Mouse (Mus musculus) forebrain, postnatal 0 days (tissue): ENCODE data around the gene 4930432K21Rik. TPM values are rescaled to one million over a fixed set of nuclear protein-coding genes. Genes with fewer than 3 reads are reported as not detected.
A peak's percentile ranks its signal among the peaks of the same experiment; 100 is the strongest.

Source experiments
- ATAC-seq: fragments of 200-750 bp; cut with Nextera tagmentation; 2 replicates; pipeline ENCODE4 v1.8.0; 2017; ENCODE audit warnings: mild to moderate bottlenecking, moderate library complexity
- DNase-seq: peaks from one replicate; pipeline ENCODE4 v3.0.0-alpha.2; 2015
- H3K27ac ChIP-seq: fragments of 300-500 bp; sonication (generic); 2 replicates; pipeline ENCODE4 v1.5.1; 2014; ENCODE audit warnings: low read depth, mild to moderate bottlenecking, antibody characterized with exemption, low read length, moderate library complexity, mixed read lengths
- H3K27me3 ChIP-seq: fragments of 300-500 bp; sonication (generic); 2 replicates; pipeline ENCODE4 v1.6.1; 2014; ENCODE audit warnings: mild to moderate bottlenecking, low read length, mixed read lengths; ENCODE audit not compliant: insufficient read depth
- H3K36me3 ChIP-seq: fragments of 300-500 bp; sonication (generic); 2 replicates; pipeline ENCODE4 v1.6.1; 2014; ENCODE audit warnings: mild to moderate bottlenecking, moderate library complexity; ENCODE audit not compliant: insufficient read depth
- H3K4me1 ChIP-seq: fragments of 300-500 bp; sonication (generic); 2 replicates; pipeline ENCODE4 v1.6.1; 2014; ENCODE audit warnings: antibody characterized with exemption; ENCODE audit not compliant: insufficient read depth
- H3K4me2 ChIP-seq: fragments of 300-500 bp; sonication (generic); 2 replicates; pipeline ENCODE4 v1.6.1; 2014; ENCODE audit warnings: low read depth, mild to moderate bottlenecking, moderate library complexity
- H3K4me3 ChIP-seq: fragments of 300-500 bp; sonication (generic); 2 replicates; pipeline ENCODE4 v1.5.1; 2014; ENCODE audit warnings: low read depth, low read length, mixed read lengths
- H3K9ac ChIP-seq: fragments of 300-500 bp; sonication (generic); 2 replicates; pipeline ENCODE4 v1.6.1; 2014; ENCODE audit warnings: mild to moderate bottlenecking
- H3K9me3 ChIP-seq: fragments of 300-500 bp; sonication (generic); 2 replicates; pipeline ENCODE4 v1.6.1; 2016; ENCODE audit warnings: low read length
- CTCF ChIP-seq: sonication (generic); IDR thresholded peaks from 2 replicates; pipeline ENCODE4 v1.5.1; 2016; ENCODE audit warnings: antibody characterized with exemption, control low read depth, low read depth
- WGBS: fragments of 180-500 bp; shearing (Covaris S2); extraction: QIAGEN DNeasy Blood & Tissue Kit; methylation state at CpG from one replicate; pipeline ENCODE4 v1.1.7; 2014; 5-methylcytosine and 5-hydroxymethylcytosine counted together
- polyA plus RNA-seq: library from polyadenylated mRNA; unstranded; fragments of >200 nt; fragmentation: Nextera tagmentation; extraction: Ambion mirVana; gene quantifications from 2 replicates; pipeline ENCODE4 v1.2.1, GENCODE M21; 2015
- total RNA-seq: library from RNA; depleted of rRNA; stranded (reverse); fragments of >200 nt; gene quantifications from 2 replicates; pipeline ENCODE4 v1.2.3, GENCODE M21; 2014

4930432K21Rik gene
- total and polyA plus RNA-seq, 2 experiments from 2014 or later: 3.3 to 3.5 TPM

- H3K9me3 ChIP-seq: no peaks in the 10 kb centered on the region
- H3K27ac ChIP-seq: peak overlapping the region; percentile 79
- H3K9ac ChIP-seq: peak overlapping the region; percentile 26
- TF ChIP-seq CTCF: no peak
- ATAC-seq: peak; percentile 87
- peak overlapping the region; percentile 71 for H3K4me2 ChIP-seq
- 1% methylated on average over 30 of the region's 30 CpGs for WGBS
- peaks cover 10% of the 10 kb centered on the region for H3K4me1 ChIP-seq
- H3K27me3 ChIP-seq: no peaks in the 10 kb centered on the region
- peak; percentile 84 for DNase-seq
- no peaks in the 10 kb centered on the region for H3K36me3 ChIP-seq
- peak overlapping the region; percentile 50 for H3K4me3 ChIP-seq
Observed at GRCm38 (mm10) chr8:84197922-84198774, 50.3 kb downstream of the 4930432K21Rik start.

DNA sequence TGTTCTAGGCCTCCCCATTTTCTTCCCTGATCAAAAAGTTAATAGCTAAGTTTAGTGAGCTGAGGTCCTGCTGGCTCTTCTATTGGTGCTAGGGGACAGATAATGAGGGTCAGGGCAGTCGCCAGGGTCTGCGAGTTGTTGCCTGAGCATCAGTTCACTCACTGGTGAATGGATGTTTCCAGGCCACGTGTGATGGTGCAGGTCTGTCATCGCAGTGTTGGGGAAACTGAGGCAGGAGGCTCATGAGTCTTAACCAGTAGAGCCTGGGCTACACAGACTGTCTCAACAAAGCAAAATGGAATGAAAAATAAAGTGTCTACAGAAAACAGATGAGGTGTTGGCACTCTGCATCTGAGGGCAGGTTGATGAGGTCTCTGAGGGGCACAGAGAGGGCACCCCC lies 51.0 kb downstream of the 4930432K21Rik start:
- Histone ChIP-seq H3K4me2 (peak overlapping the region; percentile 71), H3K36me3 (no peaks in the 10 kb centered on the region), H3K9ac (no peak overlapping the region), H3K27me3 (no peaks in the 10 kb centered on the region), H3K9me3 (no peaks in the 10 kb centered on the region), H3K4me1 (peaks cover 12% of the 10 kb centered on the region), H3K4me3 (no peak overlapping the region), H3K27ac (peak overlapping the region; percentile 2; the same call in 1 of the 2 replicates)
- DNase-seq: no peak
- WGBS: 24% methylated on average over 4 of the region's 4 CpGs
- no peak for TF ChIP-seq CTCF
- no peak for ATAC-seq

DNA sequence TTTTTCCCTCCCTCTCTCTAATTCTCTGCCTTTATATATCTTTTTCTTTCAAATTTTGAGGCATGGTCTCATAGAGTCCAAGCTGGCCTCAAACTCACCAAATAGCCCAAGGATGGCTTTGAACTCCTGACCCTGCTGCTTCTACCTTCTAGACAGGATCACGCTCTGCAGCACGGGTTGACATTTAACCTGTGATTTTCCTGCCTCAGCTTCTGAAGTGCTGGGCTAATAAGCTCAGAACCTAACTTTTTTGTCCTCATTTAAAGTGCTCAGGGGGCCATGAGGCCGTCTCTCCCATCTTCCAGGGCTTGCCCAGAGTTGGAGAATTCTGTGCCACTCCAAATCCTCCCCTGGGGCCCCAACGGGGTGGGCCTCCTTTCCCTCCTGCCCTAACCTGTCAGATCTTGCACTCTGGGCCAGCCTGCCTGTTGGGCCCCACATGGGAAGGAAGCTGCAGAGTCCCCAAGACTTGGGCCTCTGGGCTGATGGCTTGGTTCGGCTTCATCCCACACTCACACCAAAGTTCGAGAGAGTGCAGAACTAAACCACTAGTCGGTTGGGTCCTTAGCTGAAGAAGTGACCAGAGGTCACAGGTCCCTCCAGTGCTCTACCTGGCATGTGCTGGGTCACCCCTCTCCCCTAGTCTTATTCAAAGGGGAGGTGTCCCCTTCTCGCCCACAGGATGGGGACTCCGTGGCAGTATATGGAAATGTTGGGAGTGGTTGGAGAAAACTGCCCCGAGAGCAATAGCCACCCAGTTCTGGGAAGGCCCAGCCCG lies 51.7 kb downstream of the 4930432K21Rik start:
- WGBS: 38% methylated on average over 11 of the region's 11 CpGs
- no peaks in the 10 kb centered on the region for H3K27me3 ChIP-seq
- peaks cover 16% of the 10 kb centered on the region for H3K4me1 ChIP-seq
- ATAC-seq: no peak
- H3K4me3 ChIP-seq: no peak overlapping the region
- TF ChIP-seq CTCF: no peak
- H3K36me3 ChIP-seq: no peaks in the 10 kb centered on the region
- no peak overlapping the region for H3K4me2 ChIP-seq
- DNase-seq: no peak
- peak overlapping the region; percentile 3; the same call in 1 of the 2 replicates for H3K27ac ChIP-seq
- no peaks in the 10 kb centered on the region for H3K9me3 ChIP-seq
- no peak overlapping the region for H3K9ac ChIP-seq

- H3K27me3 ChIP-seq: no peaks in the 10 kb centered on the region
- peak overlapping the region; percentile 86 for H3K4me2 ChIP-seq
- no peaks in the 10 kb centered on the region for H3K9me3 ChIP-seq
- DNase-seq (no peak), ATAC-seq (no peak)
- no peak overlapping the region for H3K9ac ChIP-seq
- H3K27ac ChIP-seq: peak overlapping the region; percentile 50; the same call in 1 of the 2 replicates
- no peaks in the 10 kb centered on the region for H3K36me3 ChIP-seq
- H3K4me3 ChIP-seq: peak overlapping the region; percentile 40
- H3K4me1 ChIP-seq: peaks cover 16% of the 10 kb centered on the region
- WGBS: 12% methylated on average over 8 of the region's 8 CpGs
- no peak for TF ChIP-seq CTCF
Observed at GRCm38 (mm10) chr8:84200126-84200555, 52.3 kb downstream of the 4930432K21Rik start.

- Histone ChIP-seq H3K27me3 (no peaks in the 10 kb centered on the region), H3K9ac (peak overlapping the region; percentile 51), H3K4me3 (peak overlapping the region; percentile 40), H3K27ac (peak overlapping the region; percentile 50), H3K4me2 (peak overlapping the region; percentile 86), H3K36me3 (no peaks in the 10 kb centered on the region), H3K9me3 (no peaks in the 10 kb centered on the region), H3K4me1 (peaks cover 16% of the 10 kb centered on the region)
- DNase-seq (no peak), ATAC-seq (no peak)
- WGBS: 9% methylated on average over 51 of the region's 70 CpGs
- no peak for TF ChIP-seq CTCF
Observed at GRCm38 (mm10) chr8:84200652-84201544, 53.1 kb downstream of the 4930432K21Rik start.

DNA sequence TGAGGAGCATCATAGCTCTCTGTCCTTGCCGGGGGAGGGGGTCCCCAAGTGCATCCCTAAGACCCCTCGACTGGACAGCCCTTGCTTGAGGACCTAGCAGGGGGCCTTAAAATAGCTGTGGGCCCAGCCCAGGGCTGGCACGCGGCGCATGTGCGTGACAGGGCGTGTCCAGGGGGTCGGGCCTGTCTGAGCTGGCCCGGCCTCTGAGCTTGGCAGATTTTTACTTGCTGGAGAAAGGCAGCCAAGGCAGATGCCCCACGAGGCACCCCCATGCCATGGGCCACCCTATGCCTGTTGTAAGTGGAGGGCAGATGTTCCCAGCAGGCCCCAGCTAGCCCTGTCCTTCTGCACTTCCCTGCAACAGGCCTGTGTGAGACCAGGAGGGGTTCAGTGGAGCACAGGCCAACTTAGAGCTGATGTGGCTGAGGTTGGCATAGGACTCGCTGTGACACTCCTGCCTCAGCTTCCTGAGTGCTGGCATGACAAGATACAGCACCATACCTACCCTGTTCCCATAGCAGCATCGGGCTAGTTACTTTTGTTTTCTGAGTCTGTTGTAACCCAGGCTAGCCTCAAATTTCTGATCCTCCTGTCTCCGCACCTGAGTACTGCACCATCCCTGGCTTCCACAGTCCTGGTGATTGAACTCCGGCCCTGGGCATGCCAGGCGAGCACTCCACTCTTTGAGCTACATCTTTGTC lies 53.9 kb downstream of the 4930432K21Rik start:
- H3K4me1 ChIP-seq: peaks cover 16% of the 10 kb centered on the region
- DNase-seq: no peak
- H3K27me3 ChIP-seq: no peaks in the 10 kb centered on the region
- 55% methylated on average over 15 of the region's 15 CpGs for WGBS
- peak overlapping the region; percentile 86 for H3K4me2 ChIP-seq
- TF ChIP-seq CTCF: no peak
- no peaks in the 10 kb centered on the region for H3K36me3 ChIP-seq
- peak overlapping the region; percentile 50; the same call in 1 of the 2 replicates for H3K27ac ChIP-seq
- H3K9me3 ChIP-seq: no peaks in the 10 kb centered on the region
- no peak for ATAC-seq
- peak overlapping the region; percentile 40; the same call in 1 of the 2 replicates for H3K4me3 ChIP-seq
- H3K9ac ChIP-seq: peak overlapping the region; percentile 51; the same call in 1 of the 2 replicates
